ENCODE assay signal across 9 mouse cellular contexts in genomic region chr6:8951326-8951695, GRCm38 (mm10). TPM values are rescaled to one million over a fixed set of nuclear protein-coding genes. Genes with fewer than 3 reads are reported as not detected.
DNase-seq lines count a peak whose midpoint lies in the region; ATAC-seq lines count a peak whose summit lies in the region.
"Had no signal": no experiment of that assay in that cellular context is flagged by ENCODE, and none has a peak within 500 bp of the region (broad histone marks: within the 10 kb centered on the region; RNA-seq: fewer than 3 reads in every experiment).

No protein-coding gene starts in this region.

- no peaks in the 10 kb centered on the region for H3K36me3 ChIP-seq in forebrain, embryonic 15.5 days
- no peaks in the 10 kb centered on the region for H3K36me3 ChIP-seq in stomach, embryonic 14.5 days (ENCODE audit: control insufficient read depth, insufficient read depth, low read length)

- peaks cover 56% of the 10 kb centered on the region for H3K4me1 ChIP-seq in forebrain, embryonic 15.5 days
- no peaks in the 10 kb centered on the region for H3K4me1 ChIP-seq in stomach, embryonic 14.5 days (ENCODE audit: control insufficient read depth, insufficient read depth, low read length)

- H3K9ac ChIP-seq in forebrain, embryonic 15.5 days (replicated peaks) = peak overlapping the region; percentile 60
- no peak overlapping the region for H3K9ac ChIP-seq in stomach, embryonic 14.5 days (replicated peaks; ENCODE audit: low read depth, low read length)

- DNase-seq in adrenal gland, adult (ENCODE audit: inconsistent age in 2 of 2, low spot score in 1 of 2) = peak; percentile 49 to 85
- DNase-seq in adrenal gland, adult 8-10 months = no peak
- DNase-seq in cerebellum, adult 11 months = peak; percentile 70
- DNase-seq in left cerebral cortex, postnatal 14 days (ENCODE audit: low spot score in 2 of 2) = peak; percentile 71 to 82

- H3K9me3 ChIP-seq in forebrain, embryonic 15.5 days = no peaks in the 10 kb centered on the region
- H3K9me3 ChIP-seq in stomach, embryonic 14.5 days (ENCODE audit: control insufficient read depth, low read depth, low read length) = no peaks in the 10 kb centered on the region

- peak; percentile 55 for ATAC-seq in forebrain, embryonic 15.5 days (replicated peaks)
- ATAC-seq in inflammation-experienced regulatory T-cells, adult 6 months = peak; percentile 74
- peak; percentile 53 for ATAC-seq in megakaryocyte-erythroid progenitor cell, adult 5-6 weeks (replicated peaks; ENCODE audit: low FRiP score, low TSS enrichment, poor library complexity, severe bottlenecking)
- ATAC-seq in stomach, embryonic 14.5 days (ENCODE audit: insufficient number of reproducible peaks, insufficient read depth, low FRiP score, low read depth) = 0 out of 2 replicates have a peak, but pooled peaks have one; percentile 35

- peaks cover 58% of the 10 kb centered on the region for H3K27me3 ChIP-seq in forebrain, embryonic 15.5 days
- peaks cover 73% of the 10 kb centered on the region for H3K27me3 ChIP-seq in stomach, embryonic 14.5 days (ENCODE audit: control insufficient read depth, insufficient read depth, low read length)

- H3K4me3 ChIP-seq in forebrain, embryonic 15.5 days = peak overlapping the region; percentile 53
- H3K4me3 ChIP-seq in stomach, embryonic 14.5 days (ENCODE audit: low read depth, low read length) = peak overlapping the region; percentile 19

- intact Hi-C loops in left cerebral cortex, postnatal 14 days (cut with DNase I) = loop anchor here (10.0 kb wide), 1 partner anchor 283 kb away; no protein-coding TSS in a partner anchor

- H3K4me2 ChIP-seq in forebrain, embryonic 15.5 days (replicated peaks) = peak overlapping the region; percentile 94
- peak overlapping the region; percentile 49 for H3K4me2 ChIP-seq in stomach, embryonic 14.5 days (replicated peaks; ENCODE audit: low read depth, low read length)

- peak overlapping the region; percentile 81 for H3K27ac ChIP-seq in forebrain, embryonic 15.5 days (replicated peaks)
- no peak overlapping the region for H3K27ac ChIP-seq in stomach, embryonic 14.5 days (ENCODE audit: low read length)

- under 1% methylated on average over 24 of the region's 24 CpGs for WGBS in forebrain, embryonic 15.5 days
- WGBS in stomach, embryonic 14.5 days = under 1% methylated on average over 24 of the region's 24 CpGs

RNA-seq across cellular contexts. Expression of gene Nxph1, which starts 3.1 kb away (rescaled TPM):
- total RNA-seq in adrenal gland, adult 8-10 months (2022) = under 1 TPM; 0.22 to 0.77 (median 0.39) TPM
- 40.1 and 42.9 TPM in 2 replicates for polyA plus RNA-seq in forebrain, embryonic 15.5 days (2015; fragmentation: Nextera tagmentation; extraction: Ambion mirVana)
- not detected for polyA plus RNA-seq in inflammation-experienced regulatory T-cells, adult 6 months (2017; shearing (Covaris generic))
- total RNA-seq in left cerebral cortex, postnatal 14 days (2021) = 10 to 100 TPM; 54.1 TPM
- total RNA-seq in megakaryocyte-erythroid progenitor cell, adult 5-6 weeks (2014; fragmentation: Nextera tagmentation) = not detected in 2 replicates
- total RNA-seq in megakaryocyte-erythroid progenitor cell, adult 5-6 weeks (2017) = not detected in 2 replicates
- polyA plus RNA-seq in stomach, embryonic 14.5 days (2014; fragmentation: Nextera tagmentation; extraction: Ambion mirVana) = 0.42 and 0.82 TPM in 2 replicates
- total RNA-seq: neutrophil, adult 5-6 weeks had no signal

Comparison
In these comparisons a context has a peak if more than half of its experiments do, and no peak if none do; other contexts are left out.
1. RNA of gene Nxph1, which starts 3.1 kb away (total RNA-seq): 54.1 TPM in left cerebral cortex, postnatal 14 days; 0.22 to 0.77 TPM in adrenal gland, adult 8-10 months and not detected in megakaryocyte-erythroid progenitor cell, adult 5-6 weeks; every median in the first group is over 10 times any median in the second.
2. Peak in every context shown above with its lines, with median percentiles within 50 percentile points of each other: ATAC-seq.